Mouse (Mus musculus) hindbrain, embryonic 10.5 days (tissue): Measurements from ENCODE around the gene Ankdd1a. TPM values are rescaled to one million over a fixed set of nuclear protein-coding genes. Genes with fewer than 3 reads are reported as not detected.

Source experiments
- DNase-seq: peaks from one replicate; pipeline ENCODE4 v3.0.0-alpha.2; 2017; ENCODE audit warnings: low spot score
- H3K27ac ChIP-seq: fragments of 300-500 bp; sonication (generic); 2 replicates; pipeline ENCODE4 v1.5.1; 2016; ENCODE audit warnings: mild to moderate bottlenecking, moderate library complexity
- H3K27me3 ChIP-seq: fragments of 300-500 bp; sonication (generic); 2 replicates; pipeline ENCODE4 v1.6.1; 2016; ENCODE audit warnings: mild to moderate bottlenecking; ENCODE audit not compliant: poor library complexity, insufficient read depth, severe bottlenecking
- H3K36me3 ChIP-seq: fragments of 300-500 bp; sonication (generic); 2 replicates; pipeline ENCODE4 v1.6.1; 2016; ENCODE audit warnings: mild to moderate bottlenecking, moderate library complexity
- H3K4me1 ChIP-seq: fragments of 300-500 bp; sonication (generic); replicated peaks from 2 replicates; pipeline ENCODE4 v1.6.1; 2016; ENCODE audit warnings: mild to moderate bottlenecking
- H3K4me3 ChIP-seq: fragments of 300-500 bp; sonication (generic); 2 replicates; pipeline ENCODE4 v1.5.1; 2016; ENCODE audit warnings: mild to moderate bottlenecking, moderate library complexity
- H3K9me3 ChIP-seq: fragments of 300-500 bp; sonication (generic); 2 replicates; pipeline ENCODE4 v1.6.1; 2016; ENCODE audit warnings: mild to moderate bottlenecking, moderate library complexity
- WGBS: fragments of 180-500 bp; shearing (Covaris S2); methylation state at CpG from one replicate; pipeline ENCODE4 v1.1.7; 2016; 5-methylcytosine and 5-hydroxymethylcytosine counted together
- polyA plus RNA-seq: library from polyadenylated mRNA; unstranded; fragments of >200 nt; fragmentation: Nextera tagmentation; extraction: Ambion mirVana; gene quantifications from 2 replicates; pipeline ENCODE4 v1.2.1, GENCODE M21; 2016

Gene Ankdd1a
- polyA plus RNA-seq, 1 experiment from 2014 or later, result not detected

- H3K4me3 ChIP-seq, result no peak overlapping the region
- H3K9me3 ChIP-seq, result no peaks in the 10 kb centered on the region
- peaks cover 10% of the 10 kb centered on the region for H3K4me1 ChIP-seq
- no peaks in the 10 kb centered on the region for H3K27me3 ChIP-seq
- H3K36me3 ChIP-seq, result peaks cover 83% of the 10 kb centered on the region
- 93% methylated on average over 4 of the region's 4 CpGs for WGBS
- H3K27ac ChIP-seq, result no peak overlapping the region
- DNase-seq, result no peak
These were observed 47.2 kb downstream of the Ankdd1a start for GRCm38 (mm10) chr9:65472769-65473168.

GRCm38 (mm10) chr9:65467686-65468085 is 52.3 kb downstream of the Ankdd1a start:
- DNase-seq, result peak; percentile 10
- no peaks in the 10 kb centered on the region for H3K9me3 ChIP-seq
- H3K4me3 ChIP-seq, result no peak overlapping the region
- peaks cover 69% of the 10 kb centered on the region for H3K36me3 ChIP-seq
- no peaks in the 10 kb centered on the region for H3K27me3 ChIP-seq
- 57% methylated on average over 11 of the region's 11 CpGs for WGBS
- H3K27ac ChIP-seq, result peak overlapping the region; percentile 71; the same call in 1 of the 2 replicates
- H3K4me1 ChIP-seq, result peaks cover 14% of the 10 kb centered on the region

GRCm38 (mm10) chr9:65465241-65465640 is 54.8 kb downstream of the Ankdd1a start:
- Histone ChIP-seq H3K36me3 (peaks cover 49% of the 10 kb centered on the region), H3K27ac (no peak overlapping the region), H3K4me1 (peaks cover 33% of the 10 kb centered on the region), H3K4me3 (no peak overlapping the region), H3K27me3 (no peaks in the 10 kb centered on the region), H3K9me3 (no peaks in the 10 kb centered on the region)
- DNase-seq, result no peak
- WGBS, result 91% methylated on average over 2 of the region's 2 CpGs

- no peak for DNase-seq
- H3K9me3 ChIP-seq, result no peaks in the 10 kb centered on the region
- H3K4me1 ChIP-seq, result peaks cover 40% of the 10 kb centered on the region
- 95% methylated on average over 6 of the region's 6 CpGs for WGBS
- H3K27ac ChIP-seq, result no peak overlapping the region
- no peaks in the 10 kb centered on the region for H3K27me3 ChIP-seq
- no peak overlapping the region for H3K4me3 ChIP-seq
- peaks cover 38% of the 10 kb centered on the region for H3K36me3 ChIP-seq
These were observed 55.8 kb downstream of the Ankdd1a start for GRCm38 (mm10) chr9:65464161-65464560.

GRCm38 (mm10) chr9:65462544-65462943 is 57.4 kb downstream of the Ankdd1a start:
- H3K27me3 ChIP-seq, result no peaks in the 10 kb centered on the region
- H3K36me3 ChIP-seq, result peaks cover 34% of the 10 kb centered on the region
- no peaks in the 10 kb centered on the region for H3K9me3 ChIP-seq
- H3K4me1 ChIP-seq, result peaks cover 28% of the 10 kb centered on the region
- no peak overlapping the region for H3K27ac ChIP-seq
- H3K4me3 ChIP-seq, result no peak overlapping the region
- 80% methylated on average over 5 of the region's 5 CpGs for WGBS
- no peak for DNase-seq

- Histone ChIP-seq H3K4me1 (peaks cover 26% of the 10 kb centered on the region), H3K36me3 (peaks cover 18% of the 10 kb centered on the region), H3K27ac (peak within 1 kb of the TSS; percentile 93), H3K9me3 (no peaks in the 10 kb centered on the region), H3K27me3 (no peaks in the 10 kb centered on the region), H3K4me3 (peak within 1 kb of the TSS; percentile 85)
- under 1% methylated on average over 53 of the region's 53 CpGs for WGBS
- DNase-seq, result peak; percentile 98
These were observed 59.1 kb downstream of the Ankdd1a start, which contains the start of gene Spg21 for GRCm38 (mm10) chr9:65460732-65461442. Spg21 (plus strand) TSS chr9:65460947.

GRCm38 (mm10) chr9:65460198-65460597 is 59.8 kb downstream of the Ankdd1a start:
- no peak for DNase-seq
- H3K4me3 ChIP-seq, result peak overlapping the region; percentile 85
- WGBS, result 43% methylated on average over 3 of the region's 3 CpGs
- peaks cover 11% of the 10 kb centered on the region for H3K36me3 ChIP-seq
- H3K27me3 ChIP-seq, result no peaks in the 10 kb centered on the region
- no peaks in the 10 kb centered on the region for H3K9me3 ChIP-seq
- H3K4me1 ChIP-seq, result peaks cover 26% of the 10 kb centered on the region
- H3K27ac ChIP-seq, result peak overlapping the region; percentile 93

- no peak for DNase-seq
- peaks cover 26% of the 10 kb centered on the region for H3K4me1 ChIP-seq
- no peak overlapping the region for H3K4me3 ChIP-seq
- H3K27me3 ChIP-seq, result no peaks in the 10 kb centered on the region
- 88% methylated on average over 2 of the region's 2 CpGs for WGBS
- H3K27ac ChIP-seq, result no peak overlapping the region
- no peaks in the 10 kb centered on the region; the same call in 1 of the 2 replicates for H3K36me3 ChIP-seq
- H3K9me3 ChIP-seq, result no peaks in the 10 kb centered on the region
These were observed 61.0 kb downstream of the Ankdd1a start for GRCm38 (mm10) chr9:65458975-65459374.

- DNase-seq, result no peak
- Histone ChIP-seq H3K36me3 (peaks cover 89% of the 10 kb centered on the region), H3K4me3 (no peak overlapping the region), H3K9me3 (peaks cover 3% of the 10 kb centered on the region; the same call in 1 of the 2 replicates), H3K27ac (no peak overlapping the region), H3K27me3 (no peaks in the 10 kb centered on the region), H3K4me1 (no peaks in the 10 kb centered on the region)
- WGBS, result 93% methylated on average over 6 of the region's 6 CpGs
These were observed 72.0 kb downstream of the Ankdd1a start for GRCm38 (mm10) chr9:65447951-65448350.

GRCm38 (mm10) chr9:65444692-65445091 is 75.3 kb downstream of the Ankdd1a start:
- no peaks in the 10 kb centered on the region for H3K27me3 ChIP-seq
- peaks cover 82% of the 10 kb centered on the region for H3K36me3 ChIP-seq
- H3K4me1 ChIP-seq, result no peaks in the 10 kb centered on the region
- no peak for DNase-seq
- H3K27ac ChIP-seq, result no peak overlapping the region
- H3K9me3 ChIP-seq, result peaks cover 3% of the 10 kb centered on the region; the same call in 1 of the 2 replicates
- WGBS, result 92% methylated on average over 4 of the region's 4 CpGs
- H3K4me3 ChIP-seq, result no peak overlapping the region

Other genes with a start within 250 kb of the Ankdd1a start
- 35.3 and 42.1 TPM in 2 replicates for gene Clpx, start 225.9 kb downstream of the Ankdd1a start, polyA plus RNA-seq
- gene Pdcd7, start 174.1 kb downstream of the Ankdd1a start, polyA plus RNA-seq, result 8.6 and 11.6 TPM in 2 replicates
- gene Ubap1l, start 159.2 kb downstream of the Ankdd1a start, polyA plus RNA-seq, result 0.10 and 0.41 TPM in 2 replicates
- 0.80 and 0.85 TPM in 2 replicates for gene Kbtbd13, start 128.5 kb downstream of the Ankdd1a start, polyA plus RNA-seq
- 6.3 and 7.8 TPM in 2 replicates for gene Rasl12, start 121.7 kb downstream of the Ankdd1a start, polyA plus RNA-seq
- not detected in 2 replicates for gene Slc51b, start 97.2 kb downstream of the Ankdd1a start, polyA plus RNA-seq
- gene Mtfmt, start 84.4 kb downstream of the Ankdd1a start, polyA plus RNA-seq, result 20.5 TPM in 2 replicates
- 98.2 and 102 TPM in 2 replicates for gene Spg21, start 59.2 kb downstream of the Ankdd1a start, polyA plus RNA-seq
- gene Plekho2, start 59.8 kb upstream of the Ankdd1a start, polyA plus RNA-seq, result 14.5 and 15.2 TPM in 2 replicates
- gene Pif1, start 67.0 kb upstream of the Ankdd1a start, polyA plus RNA-seq, result 24.2 and 27.2 TPM in 2 replicates
- gene Rbpms2, start 109.5 kb upstream of the Ankdd1a start, polyA plus RNA-seq, result 28.4 and 32.5 TPM in 2 replicates
- 242 and 269 TPM in 2 replicates for gene Oaz2, start 147.8 kb upstream of the Ankdd1a start, polyA plus RNA-seq